Mouse (Mus musculus) myocyte (in vitro differentiated cells): ENCODE measurements around the gene Olfr640.

Experiments
- POLR2A ChIP-seq: IDR thresholded peaks from one replicate; pipeline ENCODE4 v1.6.1; 2011; ENCODE audit warnings: low read depth, mild to moderate bottlenecking, control low read depth, moderate library complexity; ENCODE audit not compliant: insufficient read length
- TCF12 ChIP-seq: IDR thresholded peaks from one replicate; pipeline ENCODE4 v1.6.1; 2011; ENCODE audit warnings: mild to moderate bottlenecking, control low read depth; ENCODE audit not compliant: poor library complexity, insufficient read depth, severe bottlenecking

GRCm38 (mm10) chr7:103999124-103999523 lies 26.2 kb downstream of the Olfr640 start:
- TF ChIP-seq TCF12 = no peak
- TF ChIP-seq POLR2A = no peak
